Mouse (Mus musculus) stomach, embryonic 16.5 days (tissue): ENCODE measurements around the gene Snx7. TPM values are rescaled to one million over a fixed set of nuclear protein-coding genes. Genes with fewer than 3 reads are reported as not detected.

Source experiments
- ATAC-seq: fragments of 200-750 bp; cut with Nextera tagmentation; 2 replicates; pipeline ENCODE4 v1.8.0; 2017; ENCODE audit warnings: moderate number of reproducible peaks, moderate TSS enrichment; ENCODE audit not compliant: insufficient read depth, low FRiP score
- H3K27ac ChIP-seq: fragments of 300-500 bp; sonication (generic); 2 replicates; pipeline ENCODE4 v1.5.1; 2014; ENCODE audit warnings: low read length
- H3K27me3 ChIP-seq: fragments of 300-500 bp; sonication (generic); 2 replicates; pipeline ENCODE4 v1.6.1; 2014; ENCODE audit warnings: low read length, control low read depth, mixed read lengths; ENCODE audit not compliant: control insufficient read depth, insufficient read depth
- H3K36me3 ChIP-seq: fragments of 300-500 bp; sonication (generic); 2 replicates; pipeline ENCODE4 v1.6.1; 2014; ENCODE audit warnings: low read length; ENCODE audit not compliant: control insufficient read depth, insufficient read depth
- H3K4me1 ChIP-seq: fragments of 300-500 bp; sonication (generic); 2 replicates; pipeline ENCODE4 v1.6.1; 2014; ENCODE audit warnings: low read length, control low read depth, mixed read lengths; ENCODE audit not compliant: control insufficient read depth, insufficient read depth
- H3K4me2 ChIP-seq: fragments of 300-500 bp; sonication (generic); 2 replicates; pipeline ENCODE4 v1.6.1; 2014; ENCODE audit warnings: low read depth, low read length, mixed read lengths
- H3K4me3 ChIP-seq: fragments of 300-500 bp; sonication (generic); replicated peaks from 2 replicates; pipeline ENCODE4 v1.5.1; 2014; ENCODE audit warnings: mild to moderate bottlenecking, low read length
- H3K9ac ChIP-seq: fragments of 300-500 bp; sonication (generic); 2 replicates; pipeline ENCODE4 v1.6.1; 2014; ENCODE audit warnings: low read length
- H3K9me3 ChIP-seq: fragments of 300-500 bp; sonication (generic); replicated peaks from 2 replicates; pipeline ENCODE4 v1.6.1; 2016; ENCODE audit warnings: low read length, control low read depth; ENCODE audit not compliant: control insufficient read depth
- WGBS: fragments of 180-500 bp; shearing (Covaris S2); extraction: QIAGEN DNeasy Blood & Tissue Kit; methylation state at CpG from one replicate; pipeline ENCODE4 v1.1.7; 2014; 5-methylcytosine and 5-hydroxymethylcytosine counted together
- polyA plus RNA-seq: library from polyadenylated mRNA; unstranded; fragments of >200 nt; fragmentation: Nextera tagmentation; extraction: Ambion mirVana; gene quantifications from 2 replicates; pipeline ENCODE4 v1.2.1, GENCODE M21; 2015

The Snx7 gene
- polyA plus RNA-seq, 1 experiment from 2014 or later: 37.3 TPM

DNA sequence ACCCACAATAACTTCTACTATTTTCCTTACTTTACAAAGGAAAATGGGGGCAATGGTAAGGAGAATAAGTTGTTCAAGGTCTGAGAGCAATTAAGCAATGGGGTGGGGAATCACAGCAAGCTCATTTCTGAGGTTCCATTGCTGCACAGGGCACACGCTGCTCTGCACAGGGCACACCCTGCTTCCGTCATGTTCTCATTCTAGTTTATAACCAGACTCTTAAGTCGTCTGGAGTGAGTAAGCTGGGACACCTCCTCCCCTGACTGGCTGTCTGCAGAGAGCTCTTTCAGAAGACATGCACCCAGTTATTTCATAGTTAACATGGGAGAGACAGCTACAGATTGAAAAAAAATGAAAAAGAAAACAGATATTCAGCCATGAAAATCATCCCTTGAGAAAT, 30.7 kb downstream of the Snx7 start:
- Histone ChIP-seq H3K27me3 (no peaks in the 10 kb centered on the region), H3K4me3 (no peak overlapping the region), H3K27ac (no peak overlapping the region), H3K9me3 (no peaks in the 10 kb centered on the region), H3K9ac (no peak overlapping the region), H3K4me2 (no peak overlapping the region), H3K36me3 (no peaks in the 10 kb centered on the region), H3K4me1 (no peaks in the 10 kb centered on the region)
- 50% methylated on average over 3 of the region's 3 CpGs for WGBS
- no peak for ATAC-seq

DNA sequence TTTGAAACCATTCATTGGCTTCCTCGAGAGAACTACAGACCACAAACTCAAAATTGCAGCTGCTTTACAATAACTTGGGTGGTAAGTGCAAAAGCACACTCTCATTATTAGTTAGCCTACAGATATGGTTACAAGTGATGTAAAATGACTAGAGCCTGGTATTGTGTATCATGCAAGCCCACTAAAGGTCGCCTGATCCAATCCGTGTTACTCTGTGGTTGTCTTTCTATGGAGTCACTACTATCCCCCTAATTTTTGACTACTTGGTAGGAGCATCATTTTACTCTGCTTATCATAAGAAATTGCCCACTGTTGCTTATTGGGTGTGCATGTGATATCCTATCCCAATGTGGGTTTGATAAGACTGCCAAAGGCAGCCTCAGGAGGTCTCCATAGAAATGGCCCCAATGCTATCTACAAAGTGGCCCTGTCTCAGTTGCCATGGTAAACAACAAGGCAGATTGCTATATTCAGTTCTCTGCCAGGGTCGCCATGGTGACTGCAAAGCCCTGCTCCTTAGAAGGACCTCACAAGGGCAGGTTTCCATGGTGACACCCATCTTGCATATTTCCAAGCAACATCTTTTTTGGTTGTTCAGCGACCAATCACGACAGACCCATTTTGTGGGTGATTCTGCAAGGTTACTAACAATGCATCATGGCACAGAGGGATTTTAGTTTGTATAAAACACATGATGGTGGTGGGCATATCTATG, 42.1 kb downstream of the Snx7 start:
- WGBS: 85% methylated on average over 6 of the region's 6 CpGs
- Histone ChIP-seq H3K4me2 (no peak overlapping the region), H3K27me3 (no peaks in the 10 kb centered on the region), H3K4me1 (no peaks in the 10 kb centered on the region), H3K4me3 (no peak overlapping the region), H3K27ac (no peak overlapping the region), H3K36me3 (no peaks in the 10 kb centered on the region), H3K9me3 (no peaks in the 10 kb centered on the region), H3K9ac (no peak overlapping the region)
- no peak for ATAC-seq

DNA sequence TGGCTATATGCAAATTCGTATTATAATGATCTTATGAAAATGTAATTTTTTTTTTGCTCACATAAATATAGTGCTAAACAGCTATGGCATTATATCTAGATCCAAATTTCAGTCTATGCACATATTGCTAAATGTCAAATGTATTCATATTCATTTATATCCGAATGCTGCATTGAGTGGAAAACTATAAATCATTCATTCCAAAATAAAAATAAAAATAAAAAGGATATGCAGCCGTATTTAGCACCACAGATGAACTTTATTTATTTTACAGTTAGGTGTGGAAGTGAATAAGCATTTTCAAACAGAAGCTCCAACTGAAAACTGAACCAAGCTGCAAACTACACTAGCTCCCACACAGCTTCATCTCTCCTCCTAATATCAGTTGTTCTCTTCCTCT, 45.5 kb downstream of the Snx7 start:
- WGBS: 86% methylated on average over 3 of the region's 3 CpGs
- no peak overlapping the region for H3K27ac ChIP-seq
- no peak overlapping the region for H3K4me2 ChIP-seq
- no peaks in the 10 kb centered on the region for H3K4me1 ChIP-seq
- H3K4me3 ChIP-seq: no peak overlapping the region
- no peaks in the 10 kb centered on the region for H3K9me3 ChIP-seq
- H3K27me3 ChIP-seq: no peaks in the 10 kb centered on the region
- H3K36me3 ChIP-seq: no peaks in the 10 kb centered on the region
- ATAC-seq: no peak
- H3K9ac ChIP-seq: no peak overlapping the region

GRCm38 (mm10) chr3:117817635-117818034, 51.1 kb downstream of the Snx7 start:
- H3K9ac ChIP-seq: no peak overlapping the region
- H3K4me2 ChIP-seq: no peak overlapping the region
- H3K36me3 ChIP-seq: no peaks in the 10 kb centered on the region
- no peak overlapping the region for H3K4me3 ChIP-seq
- WGBS: 89% methylated on average over 1 of the region's 1 CpGs
- H3K9me3 ChIP-seq: no peaks in the 10 kb centered on the region
- H3K27me3 ChIP-seq: no peaks in the 10 kb centered on the region
- no peaks in the 10 kb centered on the region for H3K4me1 ChIP-seq
- no peak overlapping the region for H3K27ac ChIP-seq
- ATAC-seq: peak; percentile 47; the same call in 1 of the 2 replicates

DNA sequence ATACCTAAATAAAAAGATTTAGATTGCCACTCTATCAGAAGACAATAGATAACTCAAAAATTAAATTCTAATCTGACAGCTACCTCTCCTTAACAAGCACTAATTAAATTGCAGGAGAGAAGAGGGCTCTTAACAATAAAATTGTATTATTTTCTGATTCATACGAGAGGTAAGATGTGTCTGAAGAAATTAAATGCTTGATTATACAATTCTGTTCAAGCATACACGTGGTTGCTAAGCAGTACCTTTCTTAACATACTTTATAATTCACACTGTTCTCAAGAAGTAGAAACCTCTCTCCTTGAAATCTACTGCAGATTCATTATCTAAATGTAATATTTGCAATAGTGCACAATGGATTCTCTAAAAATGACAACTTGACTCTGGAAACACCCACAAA, 54.5 kb downstream of the Snx7 start:
- H3K27ac ChIP-seq: no peak overlapping the region
- 77% methylated on average over 2 of the region's 2 CpGs for WGBS
- no peaks in the 10 kb centered on the region for H3K9me3 ChIP-seq
- H3K4me1 ChIP-seq: no peaks in the 10 kb centered on the region
- H3K36me3 ChIP-seq: no peaks in the 10 kb centered on the region
- no peak for ATAC-seq
- no peak overlapping the region for H3K4me2 ChIP-seq
- no peak overlapping the region for H3K9ac ChIP-seq
- H3K4me3 ChIP-seq: no peak overlapping the region
- H3K27me3 ChIP-seq: no peaks in the 10 kb centered on the region

DNA sequence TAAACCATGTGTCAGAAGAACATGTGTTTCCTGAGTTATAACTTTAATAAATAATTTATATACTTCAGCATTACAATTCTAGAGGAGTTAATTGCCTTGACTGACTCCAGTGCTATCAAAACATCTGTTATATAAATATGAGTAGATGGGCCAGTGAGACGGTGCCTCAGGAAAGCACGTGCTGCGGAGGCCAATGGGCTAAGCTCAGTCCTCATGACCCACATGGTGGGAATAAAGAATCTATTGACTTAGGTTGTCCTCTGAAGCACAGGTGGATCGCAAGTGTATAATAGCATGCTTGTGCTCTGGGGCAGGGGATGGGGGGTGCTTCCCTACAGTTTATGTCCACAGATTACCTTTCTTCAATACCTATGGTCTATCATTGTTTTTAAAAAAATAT, 56.6 kb downstream of the Snx7 start:
- H3K4me3 ChIP-seq: no peak overlapping the region
- H3K27ac ChIP-seq: no peak overlapping the region
- H3K9ac ChIP-seq: no peak overlapping the region
- 51% methylated on average over 4 of the region's 4 CpGs for WGBS
- H3K36me3 ChIP-seq: no peaks in the 10 kb centered on the region
- no peak for ATAC-seq
- H3K27me3 ChIP-seq: no peaks in the 10 kb centered on the region
- H3K4me1 ChIP-seq: no peaks in the 10 kb centered on the region
- H3K9me3 ChIP-seq: no peaks in the 10 kb centered on the region
- no peak overlapping the region for H3K4me2 ChIP-seq

DNA sequence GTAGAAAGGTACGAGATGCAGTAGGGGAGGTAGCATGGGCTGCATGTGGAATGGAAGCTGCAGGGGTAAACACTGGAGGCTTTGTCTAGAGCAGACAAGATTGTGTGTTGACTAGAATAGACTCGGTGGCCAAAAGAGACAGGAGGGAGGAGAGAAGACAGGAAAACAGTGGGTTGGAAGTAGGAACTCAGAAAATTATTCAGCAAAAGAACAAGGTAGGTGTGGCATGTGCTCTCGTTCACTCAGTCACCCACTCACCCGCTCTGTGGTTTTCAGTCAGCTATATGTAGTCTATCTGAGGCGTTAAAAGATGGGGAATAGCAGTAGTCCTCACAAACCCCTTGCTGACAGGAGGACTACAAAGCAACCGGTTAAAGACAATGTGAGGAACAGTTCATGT, 63.0 kb downstream of the Snx7 start:
- Histone ChIP-seq H3K4me3 (no peak overlapping the region), H3K27me3 (no peaks in the 10 kb centered on the region), H3K4me2 (no peak overlapping the region), H3K9ac (no peak overlapping the region), H3K9me3 (no peaks in the 10 kb centered on the region), H3K36me3 (0 out of 2 replicates have a peak, but pooled peaks cover 4% of the 10 kb centered on the region), H3K27ac (no peak overlapping the region), H3K4me1 (no peaks in the 10 kb centered on the region)
- no peak for ATAC-seq
- WGBS: 87% methylated on average over 6 of the region's 6 CpGs

DNA sequence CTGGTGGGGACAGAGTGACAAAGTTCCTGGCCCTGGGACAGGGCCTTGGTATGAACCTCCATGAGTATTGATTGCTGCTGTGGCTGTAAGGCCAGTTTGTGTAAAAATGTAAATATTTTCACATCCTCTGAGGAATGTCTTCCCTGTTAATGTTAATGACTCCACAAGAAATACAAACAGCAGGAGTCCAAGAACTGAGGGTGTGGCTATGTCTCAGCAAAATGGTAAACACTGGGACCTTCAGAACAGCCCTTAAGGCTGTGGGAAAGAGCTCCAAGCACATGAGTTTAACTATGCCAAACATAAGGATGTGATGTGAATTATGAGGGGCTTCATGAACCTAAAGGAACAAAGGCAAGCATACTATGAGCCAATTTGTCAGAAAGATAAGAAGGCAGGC, 74.2 kb downstream of the Snx7 start:
- no peak overlapping the region for H3K4me2 ChIP-seq
- no peaks in the 10 kb centered on the region for H3K4me1 ChIP-seq

DNA sequence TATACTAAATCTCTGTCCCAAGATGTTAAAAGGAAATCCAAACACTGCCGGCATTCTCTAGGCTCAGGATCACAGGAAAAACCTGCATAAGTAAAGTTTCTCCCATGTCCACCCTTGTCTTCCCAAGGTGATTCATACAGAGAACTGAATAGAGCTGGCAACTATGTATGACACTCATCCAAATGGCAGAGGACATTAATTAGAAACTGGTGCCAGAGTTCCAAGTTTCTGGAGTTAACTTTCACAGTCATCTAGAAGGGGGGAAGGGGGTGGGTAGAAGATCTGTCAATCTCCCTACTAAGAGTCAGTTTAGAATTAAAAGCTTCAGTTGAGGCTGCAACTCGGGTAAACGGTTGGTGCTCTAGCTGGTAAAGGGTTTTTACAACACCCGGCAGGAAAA, 76.8 kb downstream of the Snx7 start:
- no peak overlapping the region for H3K4me3 ChIP-seq
- H3K27ac ChIP-seq: no peak overlapping the region
- no peaks in the 10 kb centered on the region for H3K4me1 ChIP-seq
- no peaks in the 10 kb centered on the region for H3K27me3 ChIP-seq
- H3K9ac ChIP-seq: no peak overlapping the region
- H3K9me3 ChIP-seq: no peaks in the 10 kb centered on the region; the same call in 1 of the 2 replicates
- WGBS: 79% methylated on average over 4 of the region's 4 CpGs
- H3K36me3 ChIP-seq: no peaks in the 10 kb centered on the region
- ATAC-seq: no peak
- no peak overlapping the region for H3K4me2 ChIP-seq

More for the DNA sequence above, 74.2 kb downstream of the Snx7 start:
- Histone ChIP-seq H3K27me3 (no peaks in the 10 kb centered on the region), H3K9me3 (no peaks in the 10 kb centered on the region; the same call in 1 of the 2 replicates), H3K27ac (no peak overlapping the region), H3K9ac (no peak overlapping the region), H3K36me3 (no peaks in the 10 kb centered on the region), H3K4me3 (no peak overlapping the region)
- ATAC-seq: no peak
